Mouse (Mus musculus): Measurements from ENCODE around the gene Dazap1.
A peak's percentile ranks its signal among the peaks of the same experiment; 100 is the strongest.

GRCm38 (mm10) chr10:80292251-80293146, 31.2 kb downstream of the Dazap1 start, which contains the start of gene Rps15:
- TF ChIP-seq CTCF (IDR thresholded peaks at IDR 0.05; ENCODE audit: low read depth, low read length) (peak; percentile 79), POLR2A (IDR thresholded peaks at IDR 0.05; ENCODE audit: extremely low read depth, insufficient read depth, low read length) (peak; percentile 96)

Data from liver, adult 2 months (tissue).